Mouse (Mus musculus) bone marrow macrophage, adult 2 months (primary cell): ENCODE results near the gene Pam16.

ENCODE experiments used
- CTCF ChIP-seq: IDR thresholded peaks from 2 replicates; pipeline ENCODE4 v1.5.1; 2012; ENCODE audit warnings: low read depth, mild to moderate bottlenecking, low read length, moderate library complexity
- POLR2A ChIP-seq: IDR thresholded peaks from 2 replicates; pipeline ENCODE4 v1.6.1; 2012; ENCODE audit warnings: mild to moderate bottlenecking, low read depth, low read length, borderline replicate concordance

GRCm38 (mm10) chr16:4670317-4670716 is 45.5 kb upstream of the Pam16 start:
- TF ChIP-seq CTCF (no peak), POLR2A (no peak)
